Mouse (Mus musculus): ENCODE results near the gene Clic5.

- TF ChIP-seq ZC3H11A (IDR thresholded peaks at IDR 0.05; ENCODE audit: borderline replicate concordance, low read depth, low read length) = no peak
- no peak for TF ChIP-seq ZNF384 (IDR thresholded peaks at IDR 0.05; ENCODE audit: low read depth, low read length)
- TF ChIP-seq HCFC1 (IDR thresholded peaks at IDR 0.05; ENCODE audit: borderline replicate concordance, insufficient read depth, low read length) = no peak
These were observed 57.8 kb downstream of the Clic5 start for GRCm38 (mm10) chr17:44246153-44246700.

Measured in ES-E14 (cell line).